Mouse (Mus musculus) left cerebral cortex, postnatal 10 days (tissue): ENCODE measurements around the gene Itpr1. TPM values are rescaled to one million over a fixed set of nuclear protein-coding genes. Genes with fewer than 3 reads are reported as not detected.

ENCODE experiments used
- DNase-seq, 2 experiments: peaks; one replicate each; pipeline ENCODE4 v3.0.0; 2021 to 2022; ENCODE audit warnings: low spot score in 2 of 2, mixed read lengths in 1 of 2; ENCODE audit errors: extremely low spot score in 1 of 2
- intact Hi-C: fragments of 180-260 bp; cut with DNase I; formaldehyde crosslinking; loops from one replicate; pipeline ENCODE4 v1.15.1; 2025
- total RNA-seq, 2 experiments: library from RNA; stranded (reverse); gene quantifications; 2 replicates each; pipeline ENCODE4 v1.2.3; 2021

Itpr1 gene
- total RNA-seq, 2 experiments from 2014 or later, result 88.2 to 89.7 TPM

DNA sequence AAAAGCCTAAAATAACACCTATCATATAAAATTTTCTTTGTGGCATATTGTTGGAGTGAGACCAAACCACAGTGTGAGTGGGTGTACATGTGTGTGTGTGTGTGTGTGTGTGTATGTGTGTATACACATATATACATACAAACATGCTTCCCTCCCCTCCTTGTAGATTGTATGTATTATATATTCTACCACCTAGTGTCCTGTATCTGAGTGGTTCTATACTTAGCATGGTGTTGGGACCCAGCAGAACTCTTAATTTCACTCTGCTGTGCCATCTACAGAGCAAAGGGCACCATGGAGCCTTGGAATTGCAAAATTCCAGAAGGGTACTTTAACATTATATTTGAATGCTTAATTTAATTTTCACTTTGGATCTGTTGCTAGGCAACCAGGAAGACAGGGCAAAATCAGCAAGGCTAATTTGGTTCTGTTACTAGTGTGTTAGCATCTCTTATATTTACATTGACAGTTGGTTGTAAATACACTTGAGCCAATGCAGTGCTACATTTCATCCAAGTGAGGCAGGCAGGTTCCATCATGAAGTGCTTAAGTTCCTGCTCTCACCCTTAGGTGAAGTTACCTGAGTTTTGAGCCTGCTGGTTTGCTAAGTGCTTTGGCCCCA is 122.4 kb downstream of the Itpr1 start:
- intact Hi-C loops, result no loop called here
- DNase-seq, result peak in 1 of 2 experiments; percentile 43

DNA sequence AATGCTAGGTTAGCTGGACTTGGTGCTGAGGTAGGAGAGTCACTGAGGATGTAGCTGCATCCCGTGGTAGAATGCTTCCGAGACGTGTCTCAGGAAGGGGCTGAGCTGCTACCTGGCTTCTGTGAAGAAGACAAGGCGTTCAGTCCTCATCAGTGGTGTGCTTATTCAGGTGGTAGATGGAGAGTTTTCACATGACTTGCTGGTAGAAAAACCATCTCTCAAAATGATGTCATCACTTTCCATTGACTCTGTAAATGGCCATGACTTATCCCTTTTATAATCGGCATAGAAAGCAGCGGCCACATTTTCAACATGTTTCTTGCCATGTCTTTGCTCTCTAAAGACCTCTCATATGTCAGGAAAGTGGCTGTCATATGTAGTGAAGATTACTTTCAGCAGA is 123.6 kb downstream of the Itpr1 start:
- intact Hi-C loops, result no loop called here
- DNase-seq, result no peak

DNA sequence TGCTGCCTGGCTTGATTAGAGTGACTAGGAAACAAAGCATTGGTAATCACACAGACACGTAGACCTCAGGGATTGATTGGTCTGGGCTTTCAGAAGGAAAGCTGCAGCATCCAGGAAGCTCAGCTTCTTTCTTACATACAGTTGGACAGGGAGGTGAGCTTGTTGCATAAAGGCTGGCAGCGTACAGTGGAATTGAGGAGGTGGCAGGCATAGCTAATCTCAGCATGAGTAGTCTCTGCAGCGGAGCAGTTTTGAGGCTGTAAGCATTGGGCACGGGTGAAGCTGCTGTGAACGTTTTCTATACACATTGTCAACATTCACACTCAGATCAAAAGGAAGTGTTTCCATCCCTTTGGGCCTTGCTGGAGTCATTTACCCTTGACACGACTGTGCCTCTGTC is 124.4 kb downstream of the Itpr1 start:
- no peak for DNase-seq
- intact Hi-C loops, result no loop called here

DNA sequence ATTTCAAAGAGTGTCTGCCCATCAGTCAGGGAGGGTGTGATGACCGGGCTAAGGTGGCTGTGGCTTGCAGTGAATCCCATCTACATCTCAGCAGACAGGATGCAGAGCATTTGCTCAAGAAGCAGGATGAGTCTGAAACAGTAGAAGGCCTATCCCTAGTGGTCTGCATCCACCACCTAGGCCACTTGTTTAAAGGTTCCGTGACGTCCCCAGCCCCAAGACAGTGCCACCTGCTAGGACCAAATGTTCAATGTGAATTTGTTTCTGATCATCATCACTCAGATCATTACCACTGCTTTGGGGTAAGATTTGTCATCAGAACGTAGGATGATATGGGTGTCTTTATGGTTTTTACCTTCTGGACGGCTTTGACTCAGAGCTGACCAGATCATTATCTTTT is 125.5 kb downstream of the Itpr1 start:
- intact Hi-C loops, result no loop called here
- DNase-seq, result no peak

DNA sequence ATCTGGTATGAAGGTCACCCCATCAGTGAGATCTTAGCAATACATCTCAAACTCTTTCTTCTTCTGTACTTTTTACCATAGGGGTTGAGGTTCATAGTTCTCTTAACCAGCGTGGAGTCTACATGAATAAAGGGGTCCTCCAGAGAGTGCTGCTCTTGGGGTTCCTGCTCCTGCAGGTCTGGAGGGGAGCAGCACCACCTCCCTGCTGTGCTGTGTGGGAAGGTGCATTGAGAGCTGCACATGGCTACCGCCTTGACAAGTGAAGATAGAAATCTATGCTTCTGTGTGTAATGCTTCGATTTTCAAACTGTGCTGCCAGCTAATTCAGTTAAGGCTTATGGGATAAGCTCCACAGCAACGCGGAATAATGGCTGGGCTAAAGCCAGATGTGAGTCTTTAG is 130.1 kb downstream of the Itpr1 start:
- intact Hi-C loops, result loop anchor here (5.0 to 10.0 kb wide), 2 partner anchors 128 to 246 kb away; partner anchors contain the start of gene Itpr1
- no peak for DNase-seq

DNA sequence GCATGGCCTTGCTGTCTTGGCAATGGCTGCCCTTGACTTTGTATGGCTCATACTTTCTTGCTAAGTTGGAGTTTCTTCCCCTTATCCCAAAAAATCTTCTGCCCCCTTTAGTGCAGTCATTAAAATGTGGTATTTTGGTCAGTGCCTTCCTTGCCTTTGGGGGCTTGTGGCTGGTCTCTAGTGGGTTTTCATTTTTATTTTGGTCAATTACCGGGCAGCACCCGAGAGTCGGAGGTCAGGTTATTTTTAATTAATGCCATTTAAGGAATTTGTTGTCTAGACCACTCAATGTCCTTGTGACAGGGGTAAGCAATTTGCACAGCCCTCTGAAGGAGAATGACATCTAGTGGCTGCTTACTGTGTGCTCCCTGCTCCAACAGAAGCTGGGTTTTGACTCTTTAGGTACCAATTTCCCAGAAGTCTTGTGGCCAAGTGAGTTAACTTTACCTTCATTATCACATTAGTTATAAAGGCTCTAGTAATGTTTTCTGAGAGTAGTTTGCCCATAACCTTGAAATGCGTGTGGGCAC is 130.9 kb downstream of the Itpr1 start:
- intact Hi-C loops, result loop anchor here (5.0 to 10.0 kb wide), 2 partner anchors 129 to 247 kb away; partner anchors contain the start of gene Itpr1
- no peak for DNase-seq

DNA sequence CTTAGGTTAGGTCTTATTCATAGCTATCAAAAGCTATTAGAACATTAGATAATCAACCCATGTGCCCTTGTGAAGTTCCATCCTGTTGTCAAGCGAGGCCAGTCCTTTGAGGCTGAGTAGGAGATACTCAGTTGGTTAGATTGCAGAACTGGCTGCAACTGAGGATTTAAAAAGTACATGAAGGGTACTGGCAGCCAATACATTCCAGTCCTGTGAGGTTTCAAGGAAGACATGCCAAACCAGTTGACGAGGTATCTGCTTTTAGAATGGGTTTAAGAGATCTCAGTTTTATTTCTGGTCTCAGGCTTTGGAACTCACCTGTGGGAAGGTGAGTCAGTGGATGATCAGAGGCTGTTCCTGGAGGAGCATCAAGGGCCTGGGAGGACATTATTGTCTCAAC is 137.9 kb downstream of the Itpr1 start:
- DNase-seq, result no peak
- intact Hi-C loops, result no loop called here

DNA sequence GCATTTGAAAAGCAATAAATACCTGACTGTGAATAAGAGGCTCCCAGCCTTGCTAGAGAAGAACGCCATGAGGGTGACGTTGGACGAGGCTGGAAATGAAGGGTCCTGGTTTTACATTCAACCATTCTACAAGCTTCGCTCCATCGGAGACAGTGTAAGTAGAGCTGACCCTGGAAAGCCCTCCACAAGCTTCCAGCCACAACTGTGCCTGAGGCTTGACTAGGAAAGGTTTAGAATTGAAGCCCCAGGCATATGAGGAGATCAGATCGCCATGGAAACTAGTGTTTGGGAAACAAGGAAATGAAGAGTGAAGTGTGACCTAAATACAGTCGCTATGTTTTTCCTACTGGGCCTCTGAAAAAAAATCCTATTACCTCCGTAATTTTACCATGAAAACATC is 139.1 kb downstream of the Itpr1 start:
- intact Hi-C loops, result no loop called here
- no peak for DNase-seq

DNA sequence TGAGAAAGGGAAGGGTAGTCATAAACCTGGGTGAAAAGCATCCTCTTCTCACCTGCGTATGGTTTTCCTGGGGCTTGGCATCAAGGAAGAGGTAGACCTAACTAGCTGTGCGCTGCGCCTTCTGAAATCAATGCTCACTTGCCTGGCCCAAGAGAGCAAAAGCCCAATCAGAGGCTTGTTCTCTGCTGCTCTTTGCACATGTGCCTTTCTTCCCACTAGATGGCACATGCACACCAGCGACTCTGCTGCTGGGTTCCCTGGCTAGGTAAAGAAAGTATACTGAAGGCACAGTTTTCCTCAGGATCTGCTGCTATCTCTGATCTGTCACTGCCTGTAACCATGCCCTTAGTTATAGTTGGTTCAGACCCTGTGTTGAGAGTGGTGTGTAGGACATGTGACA is 154.5 kb downstream of the Itpr1 start:
- DNase-seq, result no peak
- intact Hi-C loops, result no loop called here

DNA sequence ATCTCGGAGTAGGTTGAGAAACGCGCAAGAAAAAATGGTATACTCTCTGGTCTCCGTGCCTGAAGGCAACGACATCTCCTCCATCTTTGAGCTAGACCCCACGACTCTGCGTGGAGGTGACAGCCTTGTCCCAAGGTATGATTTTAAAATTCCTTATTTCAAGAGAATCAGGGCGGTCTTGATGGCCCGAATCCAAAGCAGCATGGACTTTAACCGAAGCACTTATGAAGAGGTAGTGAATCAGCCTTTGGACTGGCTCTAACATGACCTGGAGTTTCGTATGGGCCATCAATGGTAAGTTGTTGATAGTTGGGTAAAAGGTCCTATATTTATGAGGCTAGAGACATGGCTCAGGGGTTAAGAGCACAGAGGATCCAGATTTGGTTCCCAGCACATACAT is 156.1 kb downstream of the Itpr1 start:
- intact Hi-C loops, result no loop called here
- no peak for DNase-seq

DNA sequence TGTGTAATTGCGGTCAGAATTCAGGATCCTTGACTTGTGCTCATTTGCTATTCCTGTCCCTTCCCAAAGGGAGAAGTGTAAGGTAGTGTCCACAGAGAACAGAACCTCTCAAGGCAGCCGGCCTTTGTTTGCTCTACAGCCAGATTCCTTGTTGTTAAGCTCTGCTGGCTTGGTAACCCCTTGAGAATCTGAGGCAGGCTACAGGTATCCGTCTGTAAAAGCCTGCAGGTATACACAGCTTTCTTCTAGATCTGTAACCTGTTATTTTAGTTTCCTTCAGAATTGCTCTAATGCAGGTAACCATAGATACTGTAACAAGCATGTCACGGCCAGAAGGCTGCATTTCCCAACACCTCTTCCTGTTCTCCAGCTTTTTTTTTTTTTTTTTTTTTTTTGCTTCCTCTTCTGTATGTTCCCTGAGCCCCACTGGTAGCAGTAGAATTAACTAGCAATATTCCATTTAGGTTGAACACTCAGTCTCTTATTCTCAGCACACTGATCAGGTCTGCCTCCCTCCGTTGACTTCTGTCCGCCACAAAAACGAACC is 158.5 kb downstream of the Itpr1 start:
- no peak for DNase-seq
- intact Hi-C loops, result no loop called here

DNA sequence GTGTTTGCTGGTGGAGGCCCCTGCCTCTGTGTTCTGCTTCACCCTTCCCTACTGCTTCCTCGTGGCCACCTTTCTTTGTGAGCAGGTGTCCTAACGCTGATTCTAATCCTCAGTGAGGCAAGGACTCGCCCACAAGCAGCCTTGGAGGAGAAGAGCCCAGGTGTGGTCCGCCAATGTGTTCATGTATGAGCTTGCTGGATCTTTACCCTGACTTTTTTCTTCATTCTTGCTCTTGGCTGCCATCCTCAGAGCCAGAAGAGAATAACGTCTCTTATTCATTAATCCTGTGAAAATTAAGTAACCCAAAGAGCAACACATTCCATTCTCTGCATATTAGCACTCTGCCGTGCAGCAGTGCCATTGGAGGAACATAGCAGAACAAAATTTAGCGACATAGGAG is 161.1 kb downstream of the Itpr1 start:
- intact Hi-C loops, result no loop called here
- no peak for DNase-seq

DNA sequence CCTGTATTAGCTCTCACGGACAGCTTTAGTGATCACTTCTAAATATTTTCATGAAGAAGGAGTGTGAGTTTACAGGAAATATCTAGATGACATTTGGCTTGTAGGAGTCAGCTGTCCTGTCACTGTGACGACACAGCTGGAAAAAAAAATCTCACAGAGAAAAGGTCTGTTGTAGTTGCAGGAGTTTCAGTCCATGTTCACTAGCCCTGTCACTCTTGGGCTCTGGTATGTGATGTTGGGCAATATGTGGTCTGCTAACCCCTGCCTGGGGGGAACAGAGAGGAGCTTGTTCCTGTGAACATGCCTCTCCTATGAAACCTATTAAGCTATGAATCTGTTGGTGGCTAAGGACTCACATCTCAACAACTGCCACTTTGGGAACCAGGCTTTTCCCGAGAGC is 166.1 kb downstream of the Itpr1 start:
- no peak for DNase-seq
- intact Hi-C loops, result no loop called here

DNA sequence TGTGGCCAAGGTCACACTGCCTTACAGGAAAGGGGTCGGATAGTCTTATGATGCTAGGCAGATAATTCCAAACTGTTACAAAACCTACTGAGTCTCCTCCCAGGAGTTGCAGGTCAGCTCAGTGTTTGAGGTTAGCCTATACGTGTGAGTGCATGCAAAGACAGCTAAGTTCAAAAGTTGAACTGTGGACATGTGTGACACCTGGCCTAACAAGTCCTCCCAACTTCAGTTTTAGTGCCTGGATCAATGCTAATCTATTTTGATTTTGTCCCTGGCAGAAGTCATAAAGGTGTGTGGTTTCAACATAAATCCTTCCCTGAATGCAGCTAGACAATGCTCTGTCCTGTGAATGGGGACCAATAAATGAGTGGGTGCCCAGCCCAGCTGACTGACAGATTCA is 167.3 kb downstream of the Itpr1 start:
- intact Hi-C loops, result no loop called here
- no peak for DNase-seq

DNA sequence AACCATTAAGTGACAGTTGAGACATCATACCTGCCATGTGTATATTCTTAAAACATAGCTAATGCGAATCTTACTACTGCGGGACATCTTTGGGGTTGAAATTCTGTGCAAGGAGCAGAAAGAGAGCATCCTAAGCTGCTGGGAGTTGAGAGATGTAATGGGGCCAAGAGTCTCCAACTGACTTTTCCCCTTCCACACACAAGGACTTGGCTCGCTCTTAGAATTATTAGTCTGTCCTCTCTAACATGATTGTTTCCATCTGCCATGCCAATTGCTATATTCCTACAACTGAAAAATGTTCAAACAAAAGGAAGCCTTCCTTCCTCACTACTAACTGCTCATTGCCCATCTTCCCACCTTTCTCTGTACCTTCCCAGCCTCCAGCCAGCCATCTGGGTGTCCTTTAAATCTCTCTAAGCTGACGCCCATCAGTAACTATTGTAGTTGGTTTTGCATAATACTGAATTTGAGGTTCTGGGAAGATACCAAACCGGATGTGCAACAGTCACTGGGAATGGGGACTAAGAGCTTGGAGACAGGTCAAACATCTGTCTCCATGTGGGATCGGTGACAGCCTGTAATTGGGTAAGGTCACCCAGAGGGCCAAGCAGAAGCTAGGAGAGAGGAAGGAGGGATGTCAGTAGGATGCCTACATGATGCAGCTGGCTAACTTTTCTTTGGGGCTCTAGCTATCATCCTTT is 177.9 kb downstream of the Itpr1 start:
- no peak for DNase-seq
- intact Hi-C loops, result no loop called here

DNA sequence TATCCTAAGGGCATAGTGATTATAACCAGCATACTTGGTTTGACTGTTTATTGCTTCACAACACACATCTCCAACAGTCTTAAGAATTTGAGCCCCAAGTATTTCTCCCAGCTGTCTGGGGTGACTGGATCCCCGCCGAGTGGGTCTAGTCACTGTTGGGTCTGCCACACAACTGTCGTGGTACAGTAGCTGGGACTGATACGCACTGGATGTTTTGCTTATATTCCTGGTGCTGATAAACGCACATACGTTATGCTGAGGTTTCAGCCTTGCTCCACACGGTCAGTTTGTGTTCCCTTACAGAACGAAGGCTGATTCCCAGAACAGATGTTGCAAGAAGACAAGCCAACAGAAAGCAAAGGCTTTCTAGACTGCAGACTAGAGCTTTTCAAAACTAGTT is 180.2 kb downstream of the Itpr1 start:
- intact Hi-C loops, result no loop called here
- DNase-seq, result no peak

DNA sequence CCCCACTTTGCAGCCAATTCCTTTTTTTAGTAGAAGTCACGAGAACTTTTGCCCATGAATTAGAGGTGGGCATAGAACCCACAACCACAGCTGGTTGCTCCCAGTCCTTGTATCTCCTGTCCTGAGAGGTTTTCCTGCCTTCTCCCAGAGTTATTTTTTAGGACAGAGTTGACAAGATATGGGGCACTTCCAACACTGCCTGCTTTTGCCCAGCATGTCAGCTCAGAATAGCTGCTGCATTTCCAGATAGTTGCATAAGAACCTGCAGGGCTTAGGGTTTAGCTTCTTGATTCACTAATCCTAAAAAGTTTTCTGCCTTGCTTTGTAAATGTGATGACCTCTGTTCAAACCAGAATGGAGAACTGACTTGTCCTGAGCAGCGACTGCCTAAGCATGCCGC is 185.1 kb downstream of the Itpr1 start:
- intact Hi-C loops, result no loop called here
- DNase-seq, result no peak

DNA sequence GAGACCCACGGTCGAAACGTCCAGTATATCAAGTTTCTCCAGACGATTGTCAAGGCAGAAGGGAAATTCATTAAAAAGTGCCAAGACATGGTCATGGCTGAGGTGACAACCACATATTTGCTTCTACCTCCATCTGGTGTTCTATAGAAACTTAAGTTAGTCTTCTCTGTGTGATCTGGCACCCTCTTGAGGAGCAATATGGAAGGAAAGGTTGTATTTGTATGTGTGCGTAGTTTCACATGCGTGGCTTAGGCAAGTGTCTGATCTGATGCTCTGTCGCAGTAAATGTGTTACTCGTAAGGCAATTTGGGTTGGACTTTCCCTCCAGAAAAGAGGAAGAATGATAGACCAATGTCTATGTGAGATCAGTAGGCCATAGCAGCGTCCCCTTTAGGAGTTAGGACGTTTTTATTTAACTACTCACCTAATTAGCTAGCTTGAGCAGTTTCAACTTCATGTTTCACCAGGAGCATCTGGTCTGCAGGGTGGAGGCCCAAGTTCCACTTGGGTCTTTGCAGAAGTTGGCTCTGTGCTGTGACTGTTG is 188.6 kb downstream of the Itpr1 start:
- intact Hi-C loops, result no loop called here
- DNase-seq, result no peak

DNA sequence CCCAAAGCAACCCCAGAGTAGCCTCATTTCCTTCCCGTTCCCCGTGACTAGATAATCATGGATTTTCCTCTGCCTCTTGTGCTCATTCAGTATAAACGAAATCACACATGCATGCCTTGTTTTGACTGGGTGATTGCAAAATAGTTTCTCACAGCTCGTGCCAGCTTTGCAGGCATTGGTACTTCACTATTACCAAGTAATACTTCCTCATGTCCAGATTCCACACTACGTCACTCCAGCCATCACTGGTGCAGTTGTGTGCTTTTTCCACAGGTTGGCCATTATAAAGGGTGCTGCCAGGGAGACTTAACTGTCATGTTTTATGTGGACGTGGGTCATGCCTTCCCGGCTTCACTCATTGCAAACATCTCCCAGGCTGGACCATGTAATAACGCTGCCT is 191.8 kb downstream of the Itpr1 start:
- intact Hi-C loops, result no loop called here
- no peak for DNase-seq

DNA sequence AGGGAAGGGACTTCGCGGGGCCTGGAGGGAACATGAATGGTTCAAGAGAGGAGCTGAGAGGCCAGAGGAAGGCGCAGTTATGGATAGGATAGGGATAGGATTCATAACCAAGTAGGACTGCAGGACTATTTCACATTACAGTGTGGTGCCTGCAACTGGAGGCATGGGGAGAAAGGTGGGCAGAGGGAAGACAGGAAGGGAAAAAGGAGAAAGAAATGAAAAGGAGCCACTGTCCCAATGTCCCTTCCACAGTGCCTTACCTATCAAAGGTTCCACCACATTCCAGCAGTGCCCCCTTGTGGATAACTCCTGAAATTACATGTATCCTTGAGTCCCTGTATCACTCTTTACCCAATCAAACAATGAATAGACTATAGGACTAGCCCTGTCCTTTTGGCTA is 195.2 kb downstream of the Itpr1 start:
- intact Hi-C loops, result loop anchor here (2.0 kb wide), 1 partner anchor 309 kb away; no protein-coding TSS in a partner anchor
- DNase-seq, result peak in 1 of 2 experiments; percentile 46
